Mouse (Mus musculus): ENCODE data around the gene Tk1. TPM values are rescaled to one million over a fixed set of nuclear protein-coding genes. Genes with fewer than 3 reads are reported as not detected.
A peak's percentile ranks its signal among the peaks of the same experiment; 100 is the strongest.

The Tk1 gene
- polyA plus RNA-seq, 1 experiment from 2014 or later = 158 TPM

DNA sequence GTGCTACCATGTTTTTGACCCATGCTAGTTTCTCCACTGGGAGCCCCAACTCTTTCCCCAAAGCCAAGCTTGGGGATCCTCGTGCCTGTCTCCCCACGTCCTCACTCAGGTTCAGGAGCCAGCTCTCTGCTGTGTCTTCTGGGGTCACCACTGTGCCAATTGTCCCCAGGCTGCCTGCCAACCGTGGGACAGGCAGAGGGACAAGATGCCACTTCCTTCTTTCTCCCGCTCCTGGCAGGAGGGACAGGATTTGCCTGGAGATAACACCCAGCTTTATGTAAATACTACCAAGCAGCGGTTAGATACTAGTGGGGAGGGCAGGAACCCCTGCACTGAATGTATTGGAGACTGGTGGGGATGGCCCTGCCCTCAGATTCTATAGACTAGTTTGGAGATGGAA is 12.0 kb downstream of the Tk1 start:
- no peak overlapping the region for H3K4me2 ChIP-seq
- no peak overlapping the region for H3K4me3 ChIP-seq (ENCODE audit: low read depth, low read length)
- peaks cover 9% of the 10 kb centered on the region; the same call in 1 of the 2 replicates for H3K4me1 ChIP-seq (ENCODE audit: insufficient read depth)
- no peak for TF ChIP-seq CTCF (IDR thresholded peaks at IDR 0.05; ENCODE audit: low read depth)
- DNase-seq (no peak), ATAC-seq (ENCODE audit: insufficient read depth) (no peak)
- no peak overlapping the region for H3K9ac ChIP-seq
- H3K9me3 ChIP-seq (ENCODE audit: low read depth, low read length) = no peaks in the 10 kb centered on the region
- 53% methylated on average over 5 of the region's 5 CpGs for WGBS
- H3K27me3 ChIP-seq (ENCODE audit: insufficient read depth, low read length) = no peaks in the 10 kb centered on the region
- H3K36me3 ChIP-seq (ENCODE audit: insufficient read depth) = peaks cover 69% of the 10 kb centered on the region
- H3K27ac ChIP-seq (ENCODE audit: low read depth) = no peak overlapping the region

DNA sequence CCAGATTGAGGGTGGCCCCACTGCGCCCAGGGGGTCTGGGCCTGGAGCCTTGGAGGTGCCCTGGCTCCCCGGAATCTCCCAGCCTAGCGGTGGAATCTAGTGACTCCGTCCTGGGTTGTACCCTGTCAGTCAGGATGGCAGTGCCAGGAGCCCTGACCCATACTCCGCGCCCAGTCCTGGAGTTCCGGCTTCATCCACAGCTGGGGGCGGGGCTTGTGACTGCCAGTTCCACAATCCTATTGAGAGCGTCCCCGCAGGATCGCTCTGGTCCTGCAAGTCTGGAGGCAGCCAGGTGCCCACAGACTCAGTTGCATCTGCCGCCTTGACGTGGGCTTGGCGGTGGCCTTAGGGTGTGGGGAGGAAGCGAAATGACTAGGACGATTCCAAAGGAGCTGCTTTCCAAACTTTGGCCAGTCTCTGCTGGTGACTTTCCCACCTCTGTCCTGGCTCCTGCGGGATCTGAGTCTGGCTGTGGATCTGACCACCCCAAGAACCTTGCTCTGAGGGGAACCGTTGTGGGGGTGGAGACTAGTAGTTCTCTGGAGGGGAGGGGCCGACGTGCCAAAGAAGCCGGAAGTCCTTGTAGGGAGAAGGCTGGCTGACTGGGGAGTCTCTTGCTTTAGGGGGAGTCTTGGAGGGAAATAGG is 15.4 kb downstream of the Tk1 start:
- 1% methylated on average over 21 of the region's 21 CpGs for WGBS
- Histone ChIP-seq H3K9ac (peak overlapping the region; percentile 69), H3K27me3 (ENCODE audit: insufficient read depth, low read length) (no peaks in the 10 kb centered on the region), H3K4me3 (ENCODE audit: low read depth, low read length) (peak overlapping the region; percentile 86), H3K27ac (ENCODE audit: low read depth) (peak overlapping the region; percentile 59), H3K36me3 (ENCODE audit: insufficient read depth) (peaks cover 37% of the 10 kb centered on the region), H3K9me3 (ENCODE audit: low read depth, low read length) (no peaks in the 10 kb centered on the region), H3K4me1 (ENCODE audit: insufficient read depth) (peaks cover 9% of the 10 kb centered on the region; the same call in 1 of the 2 replicates), H3K4me2 (peak overlapping the region; percentile 99)
- TF ChIP-seq CTCF (IDR thresholded peaks at IDR 0.05; ENCODE audit: low read depth) = peak; percentile 77
- peak; percentile 79 for ATAC-seq (ENCODE audit: insufficient read depth)
- peak; percentile 90 for DNase-seq

DNA sequence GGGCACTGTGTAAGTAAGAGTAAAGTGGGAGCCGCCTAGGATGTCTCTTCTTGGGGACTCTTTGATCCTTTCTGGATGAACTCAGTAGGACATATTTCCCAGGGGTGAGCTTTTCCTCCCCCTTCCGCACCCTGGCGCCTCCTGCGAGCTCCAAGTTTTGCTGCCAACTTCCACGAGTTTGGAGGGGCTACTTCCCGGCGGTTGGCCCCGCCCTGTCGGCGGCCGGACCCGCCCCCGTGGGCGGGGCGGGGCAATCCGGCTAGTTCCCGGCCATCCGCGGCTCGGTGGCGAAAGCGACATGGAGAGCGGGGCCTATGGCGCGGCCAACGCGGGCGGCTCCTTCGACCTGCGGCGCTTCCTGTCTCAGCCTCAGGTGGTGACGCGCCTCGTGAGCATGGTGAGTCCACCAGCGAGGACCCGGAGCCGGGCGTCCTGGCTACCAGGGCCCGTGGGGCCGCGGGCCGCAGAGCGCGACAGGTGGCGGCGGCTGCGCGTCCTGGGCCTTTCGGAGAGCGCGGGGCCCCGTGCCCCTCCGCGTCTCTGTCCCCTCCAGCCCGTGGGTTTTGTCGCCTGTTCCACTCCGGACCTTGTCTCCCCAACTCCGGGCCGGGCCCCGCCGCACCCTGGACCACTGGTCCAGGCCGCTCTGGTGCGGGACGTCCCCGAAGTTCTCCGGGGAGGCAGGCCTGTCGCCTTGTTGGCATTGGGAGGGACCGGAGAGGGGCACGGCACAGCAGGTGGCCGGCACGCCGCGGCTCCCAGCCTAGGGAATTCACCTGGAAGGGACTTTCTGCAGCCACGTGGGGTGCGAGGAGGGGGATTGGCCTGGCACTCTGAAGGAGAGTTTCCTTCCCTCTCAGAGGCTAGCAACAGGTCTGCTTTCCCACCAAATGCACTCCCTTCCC is 16.2 kb downstream of the Tk1 start, which contains the start of the genes Gm20708 and Syngr2:
Gene Gm20708, plus strand, starts transcription at position 262 of the 905 bp plus-strand sequence.
Gene Syngr2, plus strand, starts transcription at position 262 of the 905 bp plus-strand sequence.
- H3K27me3 ChIP-seq (ENCODE audit: insufficient read depth, low read length) = no peaks in the 10 kb centered on the region
- H3K36me3 ChIP-seq (ENCODE audit: insufficient read depth) = peaks cover 29% of the 10 kb centered on the region
- peaks cover 9% of the 10 kb centered on the region; the same call in 1 of the 2 replicates for H3K4me1 ChIP-seq (ENCODE audit: insufficient read depth)
- H3K4me3 ChIP-seq (ENCODE audit: low read depth, low read length) = peak within 1 kb of the TSS; percentile 86
- peak within 1 kb of the TSS; percentile 99 for H3K4me2 ChIP-seq
- H3K27ac ChIP-seq (ENCODE audit: low read depth) = peak within 1 kb of the TSS; percentile 59
- peak; percentile 78 for ATAC-seq (ENCODE audit: insufficient read depth)
- WGBS = under 1% methylated on average over 75 of the region's 75 CpGs
- TF ChIP-seq CTCF (IDR thresholded peaks at IDR 0.05; ENCODE audit: low read depth) = no peak
- peak; percentile 95 for DNase-seq
- peak within 1 kb of the TSS; percentile 69 for H3K9ac ChIP-seq
- H3K9me3 ChIP-seq (ENCODE audit: low read depth, low read length) = no peaks in the 10 kb centered on the region

- H3K9me3 ChIP-seq (ENCODE audit: low read depth, low read length) = no peaks in the 10 kb centered on the region
- no peak overlapping the region for H3K4me2 ChIP-seq
- peaks cover 9% of the 10 kb centered on the region; the same call in 1 of the 2 replicates for H3K4me1 ChIP-seq (ENCODE audit: insufficient read depth)
- 86% methylated on average over 6 of the region's 6 CpGs for WGBS
- no peak overlapping the region for H3K4me3 ChIP-seq (ENCODE audit: low read depth, low read length)
- H3K36me3 ChIP-seq (ENCODE audit: insufficient read depth) = no peaks in the 10 kb centered on the region
- H3K27ac ChIP-seq (ENCODE audit: low read depth) = no peak overlapping the region
- H3K27me3 ChIP-seq (ENCODE audit: insufficient read depth, low read length) = no peaks in the 10 kb centered on the region
- no peak for DNase-seq
- ATAC-seq (ENCODE audit: insufficient read depth) = no peak
- no peak overlapping the region for H3K9ac ChIP-seq
- no peak for TF ChIP-seq CTCF (IDR thresholded peaks at IDR 0.05; ENCODE audit: low read depth)
Observed at GRCm38 (mm10) chr11:117806781-117807180, 19.1 kb downstream of the Tk1 start.

- no peak overlapping the region for H3K4me3 ChIP-seq (ENCODE audit: low read depth, low read length)
- no peak overlapping the region for H3K9ac ChIP-seq
- DNase-seq = no peak
- WGBS = 79% methylated on average over 3 of the region's 3 CpGs
- H3K4me2 ChIP-seq = no peak overlapping the region
- no peak overlapping the region for H3K27ac ChIP-seq (ENCODE audit: low read depth)
- no peaks in the 10 kb centered on the region for H3K4me1 ChIP-seq (ENCODE audit: insufficient read depth)
- H3K9me3 ChIP-seq (ENCODE audit: low read depth, low read length) = no peaks in the 10 kb centered on the region
- no peaks in the 10 kb centered on the region for H3K27me3 ChIP-seq (ENCODE audit: insufficient read depth, low read length)
- H3K36me3 ChIP-seq (ENCODE audit: insufficient read depth) = no peaks in the 10 kb centered on the region
- ATAC-seq (ENCODE audit: insufficient read depth) = no peak
- TF ChIP-seq CTCF (IDR thresholded peaks at IDR 0.05; ENCODE audit: low read depth) = no peak
Observed at GRCm38 (mm10) chr11:117803166-117803688, 22.7 kb downstream of the Tk1 start.

DNA sequence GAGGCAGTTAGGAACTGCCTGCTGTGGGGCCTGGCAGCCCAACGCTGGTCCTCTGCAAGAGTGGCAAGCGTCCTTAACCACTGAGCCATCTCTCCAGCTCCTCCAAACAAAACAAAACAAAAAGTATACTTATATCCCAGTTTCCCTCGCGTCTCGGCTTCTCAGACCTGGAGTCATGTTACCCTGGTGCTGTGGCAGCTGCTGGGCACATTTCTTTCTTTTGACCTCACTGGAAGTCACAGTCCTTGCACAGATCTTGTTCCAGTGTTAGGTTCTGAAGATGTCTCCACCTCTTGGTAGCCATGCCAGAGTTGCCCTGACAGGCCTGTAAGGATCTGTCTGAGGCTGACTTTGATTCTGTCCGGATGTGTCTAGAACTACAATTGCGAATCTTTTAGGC is 24.2 kb downstream of the Tk1 start:
- no peak for ATAC-seq (ENCODE audit: insufficient read depth)
- DNase-seq = no peak
- 58% methylated on average over 7 of the region's 7 CpGs for WGBS

DNA sequence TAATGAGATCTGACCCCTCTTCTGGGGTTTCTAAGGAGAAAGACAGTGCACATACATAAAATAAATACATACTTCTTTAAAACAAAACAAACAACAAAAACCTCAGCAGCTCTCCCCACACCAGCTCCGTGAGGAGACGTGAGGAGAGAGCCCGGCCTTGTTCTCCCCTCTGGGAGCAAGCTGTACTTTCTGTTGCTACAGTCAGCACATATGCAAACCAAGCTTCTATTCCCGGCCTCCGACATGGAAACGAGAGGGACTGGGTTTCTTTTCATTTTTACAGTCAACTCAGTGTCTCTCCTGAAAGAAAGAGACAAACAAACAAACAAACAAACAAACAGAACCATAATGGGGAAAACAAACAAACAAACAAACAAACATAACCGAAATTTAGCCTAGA is 25.9 kb downstream of the Tk1 start:
- 78% methylated on average over 7 of the region's 7 CpGs for WGBS
- Histone ChIP-seq H3K27me3 (ENCODE audit: insufficient read depth, low read length) (no peaks in the 10 kb centered on the region), H3K4me1 (ENCODE audit: insufficient read depth) (no peaks in the 10 kb centered on the region), H3K4me3 (ENCODE audit: low read depth, low read length) (no peak overlapping the region), H3K4me2 (no peak overlapping the region), H3K9me3 (ENCODE audit: low read depth, low read length) (no peaks in the 10 kb centered on the region), H3K9ac (no peak overlapping the region), H3K27ac (ENCODE audit: low read depth) (no peak overlapping the region), H3K36me3 (ENCODE audit: insufficient read depth) (no peaks in the 10 kb centered on the region)
- ATAC-seq (ENCODE audit: insufficient read depth) (no peak), DNase-seq (no peak)
- TF ChIP-seq CTCF (IDR thresholded peaks at IDR 0.05; ENCODE audit: low read depth) = no peak

More for the DNA sequence above, 24.2 kb downstream of the Tk1 start:
- Histone ChIP-seq H3K9me3 (ENCODE audit: low read depth, low read length) (no peaks in the 10 kb centered on the region), H3K9ac (no peak overlapping the region), H3K36me3 (ENCODE audit: insufficient read depth) (no peaks in the 10 kb centered on the region), H3K27ac (ENCODE audit: low read depth) (no peak overlapping the region), H3K4me1 (ENCODE audit: insufficient read depth) (no peaks in the 10 kb centered on the region), H3K4me2 (no peak overlapping the region), H3K4me3 (ENCODE audit: low read depth, low read length) (no peak overlapping the region), H3K27me3 (ENCODE audit: insufficient read depth, low read length) (no peaks in the 10 kb centered on the region)
- no peak for TF ChIP-seq CTCF (IDR thresholded peaks at IDR 0.05; ENCODE audit: low read depth)
